Mouse (Mus musculus) cerebellum, adult 2 months (tissue): Measurements from ENCODE around the gene Brip1. TPM values are rescaled to one million over a fixed set of nuclear protein-coding genes. Genes with fewer than 3 reads are reported as not detected.
A peak's percentile ranks its signal among the peaks of the same experiment; 100 is the strongest.

ENCODE experiments used
- DNase-seq, 2 experiments: peaks; one replicate each; pipeline ENCODE4 v3.0.0; 2021
- H3K27ac ChIP-seq: fragments of 200-500 bp; 2 replicates; pipeline ENCODE4 v1.5.1; 2012; ENCODE audit warnings: low read length, control low read depth, inconsistent platforms; ENCODE audit not compliant: insufficient read depth
- H3K27me3 ChIP-seq: fragments of 200-500 bp; 2 replicates; pipeline ENCODE4 v1.6.1; 2012; ENCODE audit warnings: inconsistent platforms, mild to moderate bottlenecking, low read length, moderate library complexity; ENCODE audit not compliant: control insufficient read depth, insufficient read depth
- H3K4me1 ChIP-seq: fragments of 200-500 bp; 2 replicates; pipeline ENCODE4 v1.6.1; 2011; ENCODE audit warnings: low read length; ENCODE audit not compliant: control insufficient read depth, insufficient read depth
- H3K4me3 ChIP-seq: fragments of 200-500 bp; replicated peaks from 2 replicates; pipeline ENCODE3; 2011; ENCODE audit warnings: mild to moderate bottlenecking, low read depth, low read length, control low read depth; ENCODE audit not compliant: insufficient read depth
- CTCF ChIP-seq: fragments of 200-500 bp; IDR thresholded peaks from 2 replicates; pipeline ENCODE4 v1.5.1; 2011; ENCODE audit warnings: low read depth, mild to moderate bottlenecking, control low read depth, low read length, moderate library complexity, borderline replicate concordance; ENCODE audit not compliant: insufficient read depth
- POLR2A ChIP-seq: fragments of 200-500 bp; IDR thresholded peaks from 2 replicates; pipeline ENCODE4 v1.6.1; 2011; ENCODE audit warnings: low read length, control low read depth, borderline replicate concordance; ENCODE audit not compliant: insufficient read depth
- WGBS: fragments of 180-500 bp; shearing (Covaris S2); methylation state at CpG from one replicate; pipeline ENCODE4 v1.1.7; 2018; 5-methylcytosine and 5-hydroxymethylcytosine counted together
- polyA plus RNA-seq: library from polyadenylated mRNA; depleted of rRNA; stranded (reverse); fragments of >200 nt; gene quantifications from 2 replicates; pipeline ENCODE4 v1.2.3, GENCODE M21; 2012; rRNA removed

Brip1 gene
- 0.03 TPM in 2 replicates for polyA plus RNA-seq

DNA sequence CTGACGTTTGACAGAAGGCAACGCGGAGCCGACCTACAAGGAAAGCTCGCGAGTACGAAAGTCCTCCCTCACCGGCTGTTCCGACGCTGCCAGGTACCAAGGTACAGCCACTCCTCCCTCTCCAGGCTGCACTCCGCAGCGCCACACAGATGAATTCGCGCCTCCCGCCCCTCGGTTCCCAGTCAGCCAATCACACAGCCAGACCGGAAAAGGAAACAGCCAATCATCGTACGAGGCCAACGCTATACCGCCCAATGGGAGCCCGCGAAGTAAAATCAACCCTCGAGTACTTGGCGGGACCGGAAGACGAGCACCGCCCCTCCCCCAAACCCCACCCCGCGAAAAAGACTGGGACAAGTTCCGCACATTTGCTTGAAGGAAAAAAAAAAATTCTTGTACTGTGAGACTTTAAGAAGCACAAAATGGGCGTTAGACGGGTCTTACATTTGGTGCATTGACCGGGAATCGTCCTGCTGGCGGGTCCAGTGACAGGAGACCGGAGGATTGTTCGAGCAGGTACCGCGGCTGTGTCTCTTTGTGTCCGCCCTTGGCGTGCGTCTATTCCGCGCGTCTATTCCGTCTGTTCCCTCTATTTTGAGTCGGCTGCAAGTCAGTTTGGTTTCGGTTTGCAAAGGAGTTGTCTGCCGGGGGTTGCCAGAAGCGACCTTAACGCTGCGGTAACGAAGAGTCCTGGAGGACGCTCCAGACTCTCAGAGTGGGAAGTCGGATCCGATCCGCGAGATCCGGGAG is at the start of gene Brip1:
Gene Brip1, minus strand, starts transcription at position 157 of the 750 bp plus-strand sequence.
- no peak for TF ChIP-seq CTCF
- TF ChIP-seq POLR2A = no peak
- Histone ChIP-seq H3K27me3 (no peaks in the 10 kb centered on the region), H3K27ac (no peak within 1 kb of the TSS), H3K4me3 (peak within 1 kb of the TSS; percentile 95), H3K4me1 (0 out of 2 replicates have a peak, but pooled peaks cover 3% of the 10 kb centered on the region)
- DNase-seq = peak; percentile 91 to 92
- under 1% methylated on average over 58 of the region's 60 CpGs for WGBS

DNA sequence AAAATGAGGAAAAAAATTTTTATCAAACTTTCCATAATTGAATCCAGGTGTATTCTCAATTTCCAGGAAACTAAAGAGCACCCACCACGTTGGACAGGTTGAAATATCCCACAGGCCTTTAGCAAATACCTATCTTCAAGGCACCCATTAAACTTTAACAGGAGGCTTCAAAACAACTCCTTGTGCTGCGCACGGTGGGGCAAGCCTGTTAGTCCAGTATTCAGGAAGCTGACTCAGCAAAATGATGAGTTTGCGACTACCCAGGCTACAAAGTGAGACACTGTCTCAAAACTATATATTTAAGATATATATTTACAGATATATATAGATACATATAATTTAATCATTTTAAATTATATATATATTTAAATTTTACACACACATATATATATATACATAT is 31.5 kb upstream of the Brip1 start:
- no peak for DNase-seq
- TF ChIP-seq POLR2A = no peak
- TF ChIP-seq CTCF = no peak
- no peaks in the 10 kb centered on the region for H3K4me1 ChIP-seq
- 92% methylated on average over 4 of the region's 4 CpGs for WGBS
- H3K4me3 ChIP-seq = no peak overlapping the region
- H3K27me3 ChIP-seq = no peaks in the 10 kb centered on the region
- no peak overlapping the region for H3K27ac ChIP-seq

DNA sequence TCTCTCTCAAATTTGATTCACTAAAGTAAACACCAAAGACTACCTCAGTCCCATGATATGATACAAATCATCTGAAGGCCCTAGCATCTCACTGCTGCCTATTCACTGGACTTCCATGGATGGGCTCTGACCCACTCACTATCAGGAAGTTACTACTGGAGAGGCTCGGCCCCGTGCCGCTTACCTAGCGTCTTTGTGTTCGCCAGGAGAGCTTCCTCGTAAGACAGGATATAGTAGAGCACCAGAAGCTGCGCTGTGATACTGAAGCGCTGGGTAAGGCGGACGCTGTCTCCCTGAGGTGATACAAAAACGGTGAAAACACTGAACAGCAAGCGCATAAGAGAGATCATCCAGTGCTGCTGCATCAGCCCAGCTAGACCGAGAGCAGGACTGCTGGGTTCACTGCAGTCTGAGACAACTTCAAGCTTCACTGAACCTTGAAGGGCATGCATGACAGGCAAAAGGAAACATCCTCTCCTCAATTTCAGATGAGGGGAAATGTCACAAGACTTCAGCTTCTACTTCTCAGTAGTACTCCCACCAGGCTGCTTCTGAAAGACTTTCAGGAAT is 30.9 kb upstream of the Brip1 start:
- DNase-seq = no peak
- H3K4me3 ChIP-seq = no peak overlapping the region
- 93% methylated on average over 13 of the region's 13 CpGs for WGBS

DNA sequence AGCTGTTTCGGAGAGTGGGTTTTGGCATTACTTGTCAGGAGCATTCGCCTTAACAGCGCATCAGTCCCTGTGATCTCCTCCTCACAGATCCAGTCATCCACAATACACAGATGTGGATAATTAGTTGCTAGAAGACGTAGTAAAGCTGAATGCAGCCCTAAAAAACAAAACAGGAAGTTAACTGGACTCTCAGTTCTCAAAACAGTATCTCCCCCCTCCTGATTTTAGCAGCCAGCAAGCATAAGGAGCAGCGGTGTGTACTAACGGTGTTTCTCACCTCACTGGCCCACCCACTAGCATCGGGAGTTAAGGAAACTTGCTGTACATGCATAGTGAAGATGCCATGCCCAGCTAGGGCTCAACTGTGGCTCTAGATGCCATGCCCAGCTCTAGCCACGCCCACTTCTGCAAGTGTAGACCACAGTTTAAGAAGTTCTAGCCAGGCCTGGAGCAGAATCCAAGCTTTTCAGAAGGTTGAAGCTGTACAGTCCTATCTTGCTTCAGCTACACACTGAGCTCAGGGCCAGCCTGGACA is 25.7 kb upstream of the Brip1 start:
- no peak for DNase-seq
- Histone ChIP-seq H3K4me3 (no peak overlapping the region), H3K27ac (no peak overlapping the region), H3K4me1 (no peaks in the 10 kb centered on the region), H3K27me3 (no peaks in the 10 kb centered on the region)
- 83% methylated on average over 8 of the region's 8 CpGs for WGBS
- TF ChIP-seq CTCF (no peak), POLR2A (no peak)

More for the DNA sequence above, 30.9 kb upstream of the Brip1 start:
- Histone ChIP-seq H3K4me1 (no peaks in the 10 kb centered on the region), H3K27ac (no peak overlapping the region), H3K27me3 (no peaks in the 10 kb centered on the region)
- TF ChIP-seq POLR2A (no peak), CTCF (no peak)

DNA sequence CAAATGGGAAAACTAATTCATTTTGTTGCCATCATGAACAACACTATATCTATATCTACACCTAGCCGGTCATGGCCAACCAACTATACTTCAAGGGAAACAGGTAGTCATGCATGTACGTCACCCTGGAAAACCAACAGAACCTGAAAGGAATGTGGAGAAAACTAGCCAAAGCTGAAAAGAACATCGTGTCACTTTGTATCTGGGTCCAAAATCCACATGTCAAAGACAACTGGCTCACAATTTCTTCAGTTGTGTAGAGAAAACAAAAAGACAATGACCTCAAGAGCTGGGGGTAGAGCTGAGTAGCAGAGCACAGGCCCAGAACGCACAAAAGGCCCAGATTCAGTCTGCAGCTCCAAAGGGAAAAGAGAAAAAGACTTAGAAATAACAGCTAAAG is 24.8 kb upstream of the Brip1 start:
- Histone ChIP-seq H3K4me3 (no peak overlapping the region), H3K27me3 (no peaks in the 10 kb centered on the region), H3K4me1 (no peaks in the 10 kb centered on the region), H3K27ac (no peak overlapping the region)
- no peak for DNase-seq
- no peak for TF ChIP-seq CTCF
- no peak for TF ChIP-seq POLR2A
- 82% methylated on average over 4 of the region's 4 CpGs for WGBS

DNA sequence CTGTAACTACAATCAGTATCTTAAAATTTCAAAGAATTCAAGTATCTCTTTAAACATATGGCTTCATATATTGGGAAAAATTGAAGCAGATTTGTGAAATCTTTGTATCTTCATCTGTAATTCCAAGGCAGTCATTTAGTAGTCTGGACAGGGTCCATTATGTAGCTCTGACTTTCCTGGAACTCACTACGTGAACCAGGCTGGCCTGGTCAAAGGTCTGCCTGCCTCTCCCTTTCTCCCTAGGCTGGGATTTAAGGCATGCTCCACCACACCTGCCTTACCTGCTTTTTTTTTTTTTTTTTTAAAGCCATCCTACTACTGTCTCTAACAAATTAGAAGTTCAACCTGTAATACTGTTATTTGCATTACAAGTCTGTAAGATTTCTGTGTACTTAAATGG is 10.8 kb upstream of the Brip1 start:
- TF ChIP-seq CTCF = no peak
- no peak for TF ChIP-seq POLR2A
- H3K4me1 ChIP-seq = no peaks in the 10 kb centered on the region
- 77% methylated on average over 1 of the region's 1 CpGs for WGBS

DNA sequence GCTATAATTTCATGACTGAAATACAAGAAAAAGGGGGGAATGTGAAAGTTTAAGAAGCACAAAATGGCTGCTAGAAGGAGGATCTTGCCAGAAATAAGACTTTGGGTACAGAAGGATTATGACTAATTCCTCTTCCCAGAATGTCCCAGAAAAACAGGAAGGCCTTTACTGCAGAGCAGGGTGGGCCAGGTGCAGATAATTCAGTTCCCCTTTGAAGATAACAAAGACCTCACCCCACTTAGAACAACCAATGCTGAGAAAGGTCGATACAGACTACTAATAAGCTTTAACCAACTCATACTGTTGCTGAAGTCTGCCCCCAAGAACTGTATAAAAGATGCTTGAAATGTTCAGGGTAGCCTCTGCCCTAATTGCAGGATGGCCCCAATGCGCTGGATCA is 8.1 kb upstream of the Brip1 start:
- no peak overlapping the region for H3K27ac ChIP-seq
- TF ChIP-seq CTCF (no peak), POLR2A (no peak)
- no peak for DNase-seq
- no peak overlapping the region for H3K4me3 ChIP-seq
- WGBS = 96% methylated on average over 2 of the region's 2 CpGs
- no peaks in the 10 kb centered on the region for H3K27me3 ChIP-seq
- no peaks in the 10 kb centered on the region for H3K4me1 ChIP-seq

More for the DNA sequence above, 10.8 kb upstream of the Brip1 start:
- no peak overlapping the region for H3K27ac ChIP-seq
- H3K27me3 ChIP-seq = no peaks in the 10 kb centered on the region
- no peak overlapping the region for H3K4me3 ChIP-seq
- DNase-seq = no peak

DNA sequence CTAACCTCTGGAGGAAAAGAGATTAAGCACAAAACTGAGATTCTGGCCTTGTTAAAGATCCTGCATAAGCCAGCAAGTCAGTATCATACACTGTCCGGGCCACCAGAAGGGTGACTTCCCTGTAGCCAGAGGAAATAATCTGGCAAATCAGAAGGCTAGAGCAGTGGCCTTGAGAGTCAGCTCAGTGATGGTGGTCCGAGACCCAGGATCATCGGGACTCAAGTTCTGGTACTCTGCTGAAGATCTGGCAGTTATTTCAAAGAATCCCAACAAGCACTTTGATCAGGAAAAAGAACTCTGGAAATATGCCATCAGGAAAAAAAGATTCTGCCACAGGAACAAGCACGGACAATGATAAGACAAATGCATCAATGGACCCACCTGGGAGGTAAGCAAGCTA is 4.9 kb upstream of the Brip1 start:
- WGBS = 98% methylated on average over 4 of the region's 4 CpGs
- Histone ChIP-seq H3K27me3 (no peaks in the 10 kb centered on the region), H3K27ac (no peak overlapping the region), H3K4me1 (0 out of 2 replicates have a peak, but pooled peaks cover 3% of the 10 kb centered on the region), H3K4me3 (no peak overlapping the region)
- TF ChIP-seq CTCF = no peak
- TF ChIP-seq POLR2A = no peak
- DNase-seq = no peak
